Mouse (Mus musculus): ENCODE results near the gene Avpi1. TPM values are rescaled to one million over a fixed set of nuclear protein-coding genes. Genes with fewer than 3 reads are reported as not detected.
A peak's percentile ranks its signal among the peaks of the same experiment; 100 is the strongest.
"Not testable (repeated sequence)": the region's sequence is repeated elsewhere in the genome, so short reads cannot be mapped to it uniquely, and the experiment has no call there.

Gene Avpi1
- polyA plus RNA-seq, 1 experiment = 41.1 TPM

- peak overlapping the region; percentile 0; the same call in 1 of the 2 replicates for H3K27ac ChIP-seq (ENCODE audit: insufficient read depth, low read length)
- no peak overlapping the region for H3K4me3 ChIP-seq (ENCODE audit: insufficient read depth, low read length)
- peaks cover 1% of the 10 kb centered on the region; the same call in 1 of the 2 replicates for H3K4me1 ChIP-seq (ENCODE audit: control insufficient read depth, insufficient read depth, low read length)
- TF ChIP-seq CTCF (IDR thresholded peaks at IDR 0.05; ENCODE audit: extremely low read depth, insufficient read depth, low read length) = no peak
- TF ChIP-seq POLR2A (IDR thresholded peaks at IDR 0.05; ENCODE audit: extremely low read depth, insufficient read depth, low read length) = 0 out of 2 replicates have a peak, but pooled peaks have one; percentile 13
Measured at GRCm38 (mm10) chr19:42089103-42089747, 39.6 kb downstream of the Avpi1 start.

GRCm38 (mm10) chr19:42086166-42086565, 42.7 kb downstream of the Avpi1 start, which contains the start of gene Morn4:
TSS of gene Morn4 (minus strand) at chr19:42086357.
- TF ChIP-seq POLR2A (IDR thresholded peaks at IDR 0.05; ENCODE audit: extremely low read depth, insufficient read depth, low read length) (peak; percentile 89), CTCF (IDR thresholded peaks at IDR 0.05; ENCODE audit: extremely low read depth, insufficient read depth, low read length) (no peak)
- Histone ChIP-seq H3K4me1 (ENCODE audit: control insufficient read depth, insufficient read depth, low read length) (peaks cover under 1% of the 10 kb centered on the region; the same call in 1 of the 2 replicates), H3K27ac (ENCODE audit: insufficient read depth, low read length) (no peak within 1 kb of the TSS), H3K4me3 (ENCODE audit: insufficient read depth, low read length) (peak within 1 kb of the TSS; percentile 86)

GRCm38 (mm10) chr19:42085690-42086089, 43.2 kb downstream of the Avpi1 start:
- Histone ChIP-seq H3K27ac (ENCODE audit: insufficient read depth, low read length) (no peak overlapping the region), H3K4me1 (ENCODE audit: control insufficient read depth, insufficient read depth, low read length) (no peaks in the 10 kb centered on the region; the same call in 1 of the 2 replicates), H3K4me3 (ENCODE audit: insufficient read depth, low read length) (peak overlapping the region; percentile 86)
- TF ChIP-seq CTCF (IDR thresholded peaks at IDR 0.05; ENCODE audit: extremely low read depth, insufficient read depth, low read length) (no peak), POLR2A (IDR thresholded peaks at IDR 0.05; ENCODE audit: extremely low read depth, insufficient read depth, low read length) (no peak)

GRCm38 (mm10) chr19:42081613-42082012, 47.2 kb downstream of the Avpi1 start:
- H3K4me3 ChIP-seq (ENCODE audit: insufficient read depth, low read length); H3K27ac ChIP-seq (ENCODE audit: insufficient read depth, low read length); H3K4me1 ChIP-seq (ENCODE audit: control insufficient read depth, insufficient read depth, low read length): not testable (repeated sequence)

- Histone ChIP-seq H3K4me1 (ENCODE audit: control insufficient read depth, insufficient read depth, low read length) (no peaks in the 10 kb centered on the region), H3K4me3 (ENCODE audit: insufficient read depth, low read length) (no peak overlapping the region), H3K27ac (ENCODE audit: insufficient read depth, low read length) (no peak overlapping the region)
- TF ChIP-seq CTCF (IDR thresholded peaks at IDR 0.05; ENCODE audit: extremely low read depth, insufficient read depth, low read length) (no peak), POLR2A (IDR thresholded peaks at IDR 0.05; ENCODE audit: extremely low read depth, insufficient read depth, low read length) (no peak)
Measured at GRCm38 (mm10) chr19:42080469-42080868, 48.4 kb downstream of the Avpi1 start.

- no peak overlapping the region for H3K27ac ChIP-seq (ENCODE audit: insufficient read depth, low read length)
- no peak overlapping the region for H3K4me3 ChIP-seq (ENCODE audit: insufficient read depth, low read length)
- H3K4me1 ChIP-seq (ENCODE audit: control insufficient read depth, insufficient read depth, low read length) = no peaks in the 10 kb centered on the region
- no peak for TF ChIP-seq CTCF (IDR thresholded peaks at IDR 0.05; ENCODE audit: extremely low read depth, insufficient read depth, low read length)
- no peak for TF ChIP-seq POLR2A (IDR thresholded peaks at IDR 0.05; ENCODE audit: extremely low read depth, insufficient read depth, low read length)
Measured at GRCm38 (mm10) chr19:42079950-42080349, 48.9 kb downstream of the Avpi1 start.

GRCm38 (mm10) chr19:42079006-42079405, 49.9 kb downstream of the Avpi1 start:
- H3K27ac ChIP-seq (ENCODE audit: insufficient read depth, low read length) = no peak overlapping the region
- TF ChIP-seq POLR2A (IDR thresholded peaks at IDR 0.05; ENCODE audit: extremely low read depth, insufficient read depth, low read length) (no peak), CTCF (IDR thresholded peaks at IDR 0.05; ENCODE audit: extremely low read depth, insufficient read depth, low read length) (no peak)
- no peaks in the 10 kb centered on the region for H3K4me1 ChIP-seq (ENCODE audit: control insufficient read depth, insufficient read depth, low read length)
- H3K4me3 ChIP-seq (ENCODE audit: insufficient read depth, low read length) = no peak overlapping the region

GRCm38 (mm10) chr19:42078566-42078965, 50.3 kb downstream of the Avpi1 start:
- Histone ChIP-seq H3K27ac (ENCODE audit: insufficient read depth, low read length) (no peak overlapping the region), H3K4me1 (ENCODE audit: control insufficient read depth, insufficient read depth, low read length) (no peaks in the 10 kb centered on the region), H3K4me3 (ENCODE audit: insufficient read depth, low read length) (no peak overlapping the region)
- no peak for TF ChIP-seq CTCF (IDR thresholded peaks at IDR 0.05; ENCODE audit: extremely low read depth, insufficient read depth, low read length)
- TF ChIP-seq POLR2A (IDR thresholded peaks at IDR 0.05; ENCODE audit: extremely low read depth, insufficient read depth, low read length) = no peak

GRCm38 (mm10) chr19:42075992-42076391, 52.9 kb downstream of the Avpi1 start:
- TF ChIP-seq CTCF (IDR thresholded peaks at IDR 0.05; ENCODE audit: extremely low read depth, insufficient read depth, low read length) = no peak
- TF ChIP-seq POLR2A (IDR thresholded peaks at IDR 0.05; ENCODE audit: extremely low read depth, insufficient read depth, low read length) = no peak
- Histone ChIP-seq H3K27ac (ENCODE audit: insufficient read depth, low read length) (no peak overlapping the region), H3K4me3 (ENCODE audit: insufficient read depth, low read length) (no peak overlapping the region), H3K4me1 (ENCODE audit: control insufficient read depth, insufficient read depth, low read length) (no peaks in the 10 kb centered on the region)

- H3K27ac ChIP-seq (ENCODE audit: insufficient read depth, low read length) = no peak overlapping the region
- no peaks in the 10 kb centered on the region for H3K4me1 ChIP-seq (ENCODE audit: control insufficient read depth, insufficient read depth, low read length)
- TF ChIP-seq CTCF (IDR thresholded peaks at IDR 0.05; ENCODE audit: extremely low read depth, insufficient read depth, low read length) (no peak), POLR2A (IDR thresholded peaks at IDR 0.05; ENCODE audit: extremely low read depth, insufficient read depth, low read length) (no peak)
- no peak overlapping the region for H3K4me3 ChIP-seq (ENCODE audit: insufficient read depth, low read length)
Measured at GRCm38 (mm10) chr19:42075051-42075450, 53.8 kb downstream of the Avpi1 start.

Other genes with a start within 250 kb of the Avpi1 start
- gene Rrp12, start 232.9 kb downstream of the Avpi1 start, polyA plus RNA-seq (2012; rRNA removed) = 18.6 and 18.9 TPM in 2 replicates
- gene Pgam1, start 217.1 kb downstream of the Avpi1 start, polyA plus RNA-seq (2012; rRNA removed) = 738 and 764 TPM in 2 replicates
- 27.8 and 28.6 TPM in 2 replicates for gene Exosc1, start 195.6 kb downstream of the Avpi1 start, polyA plus RNA-seq (2012; rRNA removed)
- gene Zdhhc16, start 195.6 kb downstream of the Avpi1 start, polyA plus RNA-seq (2012; rRNA removed) = 70.0 and 71.7 TPM in 2 replicates
- 44.3 and 52.0 TPM in 2 replicates for gene Mms19, start 147.9 kb downstream of the Avpi1 start, polyA plus RNA-seq (2012; rRNA removed)
- gene Ubtd1, start 147.3 kb downstream of the Avpi1 start, polyA plus RNA-seq (2012; rRNA removed) = 14.9 and 17.4 TPM in 2 replicates
- gene Ankrd2, start 93.1 kb downstream of the Avpi1 start, polyA plus RNA-seq (2012; rRNA removed) = 0.33 and 0.45 TPM in 2 replicates
- gene Hoga1, start 83.4 kb downstream of the Avpi1 start, polyA plus RNA-seq (2012; rRNA removed) = 1.4 and 1.9 TPM in 2 replicates
- 0.08 and 0.13 TPM in 2 replicates for gene 4933411K16Rik, start 76.8 kb downstream of the Avpi1 start, polyA plus RNA-seq (2012; rRNA removed)
- gene Morn4, start 42.7 kb downstream of the Avpi1 start, polyA plus RNA-seq (2012; rRNA removed) = 84.2 and 91.9 TPM in 2 replicates
- gene Pi4k2a, start 38.6 kb downstream of the Avpi1 start, polyA plus RNA-seq (2012; rRNA removed) = 56.8 and 57.0 TPM in 2 replicates
- gene Marveld1, start 18.3 kb upstream of the Avpi1 start, polyA plus RNA-seq (2012; rRNA removed) = 14.4 and 16.8 TPM in 2 replicates
- 107 and 126 TPM in 2 replicates for gene Zfyve27, start 34.9 kb upstream of the Avpi1 start, polyA plus RNA-seq (2012; rRNA removed)
- gene Sfrp5, start 73.2 kb upstream of the Avpi1 start, polyA plus RNA-seq (2012; rRNA removed) = 1.2 and 1.9 TPM in 2 replicates
- 115 and 123 TPM in 2 replicates for gene Golga7b, start 118.5 kb upstream of the Avpi1 start, polyA plus RNA-seq (2012; rRNA removed)